Mouse (Mus musculus): ENCODE measurements around the gene Angptl8. TPM values are rescaled to one million over a fixed set of nuclear protein-coding genes. Genes with fewer than 3 reads are reported as not detected.
"Not testable (repeated sequence)": the region's sequence is repeated elsewhere in the genome, so short reads cannot be mapped to it uniquely, and the experiment has no call there.

The Angptl8 gene
- polyA plus RNA-seq, 1 experiment: not detected

GRCm38 (mm10) chr9:21857501-21857900 lies 22.2 kb downstream of the Angptl8 start:
- no peak overlapping the region for H3K27ac ChIP-seq (ENCODE audit: control insufficient read depth, insufficient read depth, low read depth, low read length)

GRCm38 (mm10) chr9:21858084-21858483 lies 22.8 kb downstream of the Angptl8 start:
- H3K27ac ChIP-seq (ENCODE audit: control insufficient read depth, insufficient read depth, low read depth, low read length): no peak overlapping the region
- TF ChIP-seq CTCF (IDR thresholded peaks at IDR 0.05; ENCODE audit: control insufficient read depth, insufficient read depth, insufficient replicate concordance, low read depth, low read length): no peak
- TF ChIP-seq POLR2A (IDR thresholded peaks at IDR 0.05; ENCODE audit: control insufficient read depth, low read depth, low read length): no peak

More at GRCm38 (mm10) chr9:21857501-21857900, 22.2 kb downstream of the Angptl8 start:
- Histone ChIP-seq H3K4me1 (ENCODE audit: control insufficient read depth, insufficient read depth, low read length) (peaks cover 5% of the 10 kb centered on the region), H3K36me3 (ENCODE audit: control insufficient read depth, insufficient read depth, low read length) (no peaks in the 10 kb centered on the region), H3K4me3 (ENCODE audit: control insufficient read depth, low read depth, low read length) (no peak overlapping the region), H3K27me3 (ENCODE audit: control insufficient read depth, insufficient read depth, low read length) (no peaks in the 10 kb centered on the region)
- TF ChIP-seq CTCF (IDR thresholded peaks at IDR 0.05; ENCODE audit: control insufficient read depth, insufficient read depth, insufficient replicate concordance, low read depth, low read length) (no peak), POLR2A (IDR thresholded peaks at IDR 0.05; ENCODE audit: control insufficient read depth, low read depth, low read length) (no peak)

GRCm38 (mm10) chr9:21859606-21860005 lies 24.3 kb downstream of the Angptl8 start:
- no peaks in the 10 kb centered on the region for H3K4me1 ChIP-seq (ENCODE audit: control insufficient read depth, insufficient read depth, low read length)
- no peak overlapping the region for H3K4me3 ChIP-seq (ENCODE audit: control insufficient read depth, low read depth, low read length)
- H3K36me3 ChIP-seq (ENCODE audit: control insufficient read depth, insufficient read depth, low read length): no peaks in the 10 kb centered on the region
- H3K27me3 ChIP-seq (ENCODE audit: control insufficient read depth, insufficient read depth, low read length): no peaks in the 10 kb centered on the region
- TF ChIP-seq CTCF (IDR thresholded peaks at IDR 0.05; ENCODE audit: control insufficient read depth, insufficient read depth, insufficient replicate concordance, low read depth, low read length) (no peak), POLR2A (IDR thresholded peaks at IDR 0.05; ENCODE audit: control insufficient read depth, low read depth, low read length) (no peak)
- no peak overlapping the region for H3K27ac ChIP-seq (ENCODE audit: control insufficient read depth, insufficient read depth, low read depth, low read length)

More at GRCm38 (mm10) chr9:21858084-21858483, 22.8 kb downstream of the Angptl8 start:
- Histone ChIP-seq H3K4me3 (ENCODE audit: control insufficient read depth, low read depth, low read length) (no peak overlapping the region), H3K4me1 (ENCODE audit: control insufficient read depth, insufficient read depth, low read length) (no peaks in the 10 kb centered on the region), H3K36me3 (ENCODE audit: control insufficient read depth, insufficient read depth, low read length) (no peaks in the 10 kb centered on the region), H3K27me3 (ENCODE audit: control insufficient read depth, insufficient read depth, low read length) (no peaks in the 10 kb centered on the region)

GRCm38 (mm10) chr9:21860349-21860748 lies 25.0 kb downstream of the Angptl8 start:
- not testable (repeated sequence) for H3K4me1 ChIP-seq (ENCODE audit: control insufficient read depth, insufficient read depth, low read length); H3K27ac ChIP-seq (ENCODE audit: control insufficient read depth, insufficient read depth, low read depth, low read length); H3K27me3 ChIP-seq (ENCODE audit: control insufficient read depth, insufficient read depth, low read length); H3K36me3 ChIP-seq (ENCODE audit: control insufficient read depth, insufficient read depth, low read length); H3K4me3 ChIP-seq (ENCODE audit: control insufficient read depth, low read depth, low read length)

- Histone ChIP-seq H3K4me1 (ENCODE audit: control insufficient read depth, insufficient read depth, low read length) (no peaks in the 10 kb centered on the region; the same call in 1 of the 2 replicates), H3K36me3 (ENCODE audit: control insufficient read depth, insufficient read depth, low read length) (no peaks in the 10 kb centered on the region), H3K4me3 (ENCODE audit: control insufficient read depth, low read depth, low read length) (no peak overlapping the region), H3K27me3 (ENCODE audit: control insufficient read depth, insufficient read depth, low read length) (no peaks in the 10 kb centered on the region), H3K27ac (ENCODE audit: control insufficient read depth, insufficient read depth, low read depth, low read length) (no peak overlapping the region)
- TF ChIP-seq CTCF (IDR thresholded peaks at IDR 0.05; ENCODE audit: control insufficient read depth, insufficient read depth, insufficient replicate concordance, low read depth, low read length) (no peak), POLR2A (IDR thresholded peaks at IDR 0.05; ENCODE audit: control insufficient read depth, low read depth, low read length) (no peak)
Observed at GRCm38 (mm10) chr9:21862181-21862580, 26.9 kb downstream of the Angptl8 start.

DNA sequence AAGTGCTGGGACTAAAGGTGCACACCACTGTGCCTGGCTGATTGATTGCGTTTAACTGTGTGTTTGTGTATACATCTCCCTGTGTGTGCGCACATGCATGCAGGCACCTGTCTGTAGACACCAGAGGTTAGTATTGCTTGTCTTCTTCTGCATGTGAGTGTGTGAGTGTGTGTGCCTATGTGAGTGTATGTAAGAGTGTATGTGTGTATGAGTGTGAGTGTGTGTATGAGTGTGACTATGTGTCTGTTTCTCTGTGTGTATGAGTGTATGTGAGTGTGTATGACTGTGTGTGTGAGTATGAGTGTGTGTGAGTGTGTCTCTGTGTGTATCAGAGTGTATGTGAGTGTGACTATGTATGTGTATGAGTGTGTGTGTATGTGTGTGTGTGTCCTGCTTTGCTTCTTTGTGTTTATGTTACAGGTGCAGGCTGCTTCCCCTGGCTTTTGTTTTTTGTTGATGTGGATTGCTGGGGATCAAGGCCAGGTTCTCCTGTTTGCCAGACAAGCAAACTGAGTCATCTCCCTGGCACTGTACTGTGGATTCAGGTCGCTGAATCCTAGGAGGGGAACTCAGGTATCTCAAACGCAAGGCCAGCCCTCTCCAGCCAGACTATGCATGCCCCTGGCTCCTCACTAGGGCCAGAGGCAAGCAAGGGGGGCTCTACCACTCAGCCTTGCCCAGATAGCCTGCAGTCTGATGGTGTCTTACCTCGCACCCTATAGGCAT lies 30.5 kb downstream of the Angptl8 start:
- Histone ChIP-seq H3K27ac (ENCODE audit: control insufficient read depth, insufficient read depth, low read depth, low read length) (no peak overlapping the region), H3K4me1 (ENCODE audit: control insufficient read depth, insufficient read depth, low read length) (no peaks in the 10 kb centered on the region; the same call in 1 of the 2 replicates), H3K4me3 (ENCODE audit: control insufficient read depth, low read depth, low read length) (no peak overlapping the region), H3K27me3 (ENCODE audit: control insufficient read depth, insufficient read depth, low read length) (no peaks in the 10 kb centered on the region), H3K36me3 (ENCODE audit: control insufficient read depth, insufficient read depth, low read length) (no peaks in the 10 kb centered on the region)
- TF ChIP-seq POLR2A (IDR thresholded peaks at IDR 0.05; ENCODE audit: control insufficient read depth, low read depth, low read length) (no peak), CTCF (IDR thresholded peaks at IDR 0.05; ENCODE audit: control insufficient read depth, insufficient read depth, insufficient replicate concordance, low read depth, low read length) (no peak)

GRCm38 (mm10) chr9:21866641-21867040 lies 31.3 kb downstream of the Angptl8 start:
- Histone ChIP-seq H3K4me3 (ENCODE audit: control insufficient read depth, low read depth, low read length) (no peak overlapping the region), H3K27me3 (ENCODE audit: control insufficient read depth, insufficient read depth, low read length) (no peaks in the 10 kb centered on the region), H3K27ac (ENCODE audit: control insufficient read depth, insufficient read depth, low read depth, low read length) (no peak overlapping the region), H3K4me1 (ENCODE audit: control insufficient read depth, insufficient read depth, low read length) (no peaks in the 10 kb centered on the region; the same call in 1 of the 2 replicates), H3K36me3 (ENCODE audit: control insufficient read depth, insufficient read depth, low read length) (no peaks in the 10 kb centered on the region)
- TF ChIP-seq POLR2A (IDR thresholded peaks at IDR 0.05; ENCODE audit: control insufficient read depth, low read depth, low read length) (no peak), CTCF (IDR thresholded peaks at IDR 0.05; ENCODE audit: control insufficient read depth, insufficient read depth, insufficient replicate concordance, low read depth, low read length) (no peak)
